Mouse (Mus musculus) heart, postnatal 14 days (tissue): Measurements from ENCODE around the gene Smim11. TPM values are rescaled to one million over a fixed set of nuclear protein-coding genes. Genes with fewer than 3 reads are reported as not detected.

Experiments used
- DNase-seq, 2 experiments: peaks; one replicate each; pipeline ENCODE4 v3.0.0; 2021 to 2022
- intact Hi-C: fragments of 180-260 bp; cut with DNase I; formaldehyde crosslinking; loops from one replicate; pipeline ENCODE4 v1.15.1; 2025
- total RNA-seq, 2 experiments: library from RNA; stranded (reverse); gene quantifications; 2 replicates each; pipeline ENCODE4 v1.2.3; 2021

Gene Smim11
- total RNA-seq, 2 experiments from 2014 or later: 54.2 to 57.5 TPM

- peak; percentile 15 to 55 for DNase-seq
- intact Hi-C loops: loop anchor here (2.0 kb wide), 1 partner anchor 23 kb away; no protein-coding TSS in a partner anchor
Measured at GRCm38 (mm10) chr16:92313953-92314741, 13.1 kb downstream of the Smim11 start.

- no peak for DNase-seq
- intact Hi-C loops: no loop called here
Measured at GRCm38 (mm10) chr16:92316049-92316738, 15.1 kb downstream of the Smim11 start.

- peak; percentile 62 to 70 for DNase-seq
- intact Hi-C loops: no loop called here
Measured at GRCm38 (mm10) chr16:92319353-92320109, 18.4 kb downstream of the Smim11 start.

DNA sequence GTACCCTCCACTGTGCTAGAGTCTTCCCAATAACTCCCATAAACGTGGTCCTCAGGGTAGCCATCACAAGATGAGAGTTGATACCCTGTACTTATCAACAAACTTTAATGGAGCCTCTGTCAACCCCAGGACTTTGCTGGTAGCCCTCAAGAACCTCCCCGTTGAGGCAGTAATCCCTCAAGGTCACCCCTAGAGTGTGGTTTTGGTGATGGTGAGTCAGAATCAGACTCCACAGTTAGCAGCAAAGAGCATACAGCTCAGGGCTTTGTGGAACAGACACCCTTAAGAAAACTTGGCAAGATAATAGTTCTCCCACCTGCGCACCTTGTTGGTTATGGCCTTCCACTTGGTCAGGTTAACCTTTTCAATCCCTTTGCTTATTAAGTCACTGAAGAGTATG is 19.3 kb downstream of the Smim11 start:
- no peak for DNase-seq
- intact Hi-C loops: no loop called here

DNA sequence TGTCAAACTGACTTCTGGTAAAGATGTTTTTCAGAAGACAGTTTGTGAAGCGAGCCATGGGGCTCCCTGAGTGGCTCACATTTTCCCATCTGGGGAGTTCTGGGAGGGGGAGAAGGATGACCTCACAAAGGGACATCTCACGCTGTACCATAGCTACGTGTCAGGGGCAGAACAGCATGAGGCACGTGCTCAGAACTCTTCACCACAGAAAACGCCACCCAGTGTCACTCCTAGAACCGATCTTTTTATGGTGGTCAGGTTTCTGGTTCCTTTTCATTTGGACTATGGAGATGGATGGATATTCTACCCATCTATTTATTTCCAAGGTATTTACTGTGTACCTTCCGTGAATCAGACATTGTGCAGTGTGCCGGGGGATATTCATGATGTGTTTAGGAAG is 20.3 kb downstream of the Smim11 start, which contains the start of gene Fam243:
TSS of gene Fam243 (minus strand) at position 101 of the 400 bp plus-strand sequence.
- no peak for DNase-seq

GRCm38 (mm10) chr16:92324309-92325061 is 23.4 kb downstream of the Smim11 start:
- DNase-seq: no peak
- intact Hi-C loops: no loop called here

More for the DNA sequence above, 20.3 kb downstream of the Smim11 start, which contains the start of gene Fam243:
- intact Hi-C loops: no loop called here

GRCm38 (mm10) chr16:92325062-92325406 is 23.9 kb downstream of the Smim11 start:
- intact Hi-C loops: no loop called here
- DNase-seq: no peak

DNA sequence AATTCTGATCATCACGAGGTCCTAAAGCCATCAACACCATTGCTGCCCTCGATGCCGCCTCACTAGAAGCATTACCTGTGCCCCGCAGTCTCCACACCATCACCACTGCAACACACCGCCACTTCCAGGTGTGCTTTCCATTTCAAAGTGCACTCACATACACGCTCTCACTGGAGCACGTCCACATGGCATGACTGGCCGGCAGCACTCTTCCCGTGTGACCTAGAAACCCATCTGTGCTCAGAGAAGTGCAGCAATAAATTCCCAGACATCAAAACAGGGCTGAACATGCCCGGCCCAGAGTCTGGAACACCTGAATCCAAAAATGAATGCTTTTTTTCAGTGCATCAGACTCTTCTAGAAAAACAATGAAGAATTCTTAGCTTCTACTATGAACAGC is 26.8 kb downstream of the Smim11 start:
- DNase-seq: no peak
- intact Hi-C loops: no loop called here

DNA sequence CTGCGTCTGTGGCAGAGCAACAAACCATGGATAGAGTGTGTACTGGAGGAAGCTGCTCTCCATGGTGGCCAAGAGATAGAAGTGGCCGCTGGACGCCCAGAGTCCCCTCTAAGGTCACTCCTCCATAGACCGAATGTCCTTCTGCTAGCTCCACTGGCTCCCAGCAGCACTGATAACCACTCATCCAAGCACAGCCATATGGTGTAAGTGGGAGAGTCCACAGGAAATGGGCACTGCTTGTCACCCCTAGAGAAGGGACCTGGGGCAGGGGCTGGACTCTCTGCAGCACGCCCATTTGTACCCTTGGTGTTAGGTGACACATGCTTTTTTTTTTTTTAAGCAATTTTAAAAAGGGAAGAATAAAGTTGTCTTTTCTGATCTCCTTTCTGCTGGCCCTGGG is 29.9 kb downstream of the Smim11 start:
- intact Hi-C loops: no loop called here
- DNase-seq: no peak

DNA sequence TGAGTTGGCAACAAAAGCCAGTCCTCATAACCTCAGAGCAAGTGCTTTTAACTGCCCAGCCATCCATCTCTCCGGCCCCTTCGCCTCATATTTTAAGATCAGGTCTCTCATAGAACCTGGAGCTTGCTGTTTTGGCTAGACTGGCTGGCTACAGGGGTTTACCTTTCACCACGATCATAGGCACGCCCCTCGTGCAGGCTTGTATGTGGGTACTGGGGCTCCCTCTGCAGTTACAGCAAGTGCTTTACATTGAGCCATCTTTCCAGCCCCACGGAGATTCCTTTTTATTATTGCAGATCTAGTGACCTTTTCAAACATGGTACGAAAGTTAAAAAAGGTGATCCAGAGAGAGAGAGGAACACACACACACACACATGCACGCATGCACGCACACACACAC is 33.5 kb downstream of the Smim11 start:
- no peak for DNase-seq
- intact Hi-C loops: no loop called here

- peak; percentile 73 to 85 for DNase-seq
- intact Hi-C loops: loop anchor here (2.0 kb wide), 1 partner anchor 21 kb away; no protein-coding TSS in a partner anchor
Measured at GRCm38 (mm10) chr16:92336280-92336679, 35.2 kb downstream of the Smim11 start.

DNA sequence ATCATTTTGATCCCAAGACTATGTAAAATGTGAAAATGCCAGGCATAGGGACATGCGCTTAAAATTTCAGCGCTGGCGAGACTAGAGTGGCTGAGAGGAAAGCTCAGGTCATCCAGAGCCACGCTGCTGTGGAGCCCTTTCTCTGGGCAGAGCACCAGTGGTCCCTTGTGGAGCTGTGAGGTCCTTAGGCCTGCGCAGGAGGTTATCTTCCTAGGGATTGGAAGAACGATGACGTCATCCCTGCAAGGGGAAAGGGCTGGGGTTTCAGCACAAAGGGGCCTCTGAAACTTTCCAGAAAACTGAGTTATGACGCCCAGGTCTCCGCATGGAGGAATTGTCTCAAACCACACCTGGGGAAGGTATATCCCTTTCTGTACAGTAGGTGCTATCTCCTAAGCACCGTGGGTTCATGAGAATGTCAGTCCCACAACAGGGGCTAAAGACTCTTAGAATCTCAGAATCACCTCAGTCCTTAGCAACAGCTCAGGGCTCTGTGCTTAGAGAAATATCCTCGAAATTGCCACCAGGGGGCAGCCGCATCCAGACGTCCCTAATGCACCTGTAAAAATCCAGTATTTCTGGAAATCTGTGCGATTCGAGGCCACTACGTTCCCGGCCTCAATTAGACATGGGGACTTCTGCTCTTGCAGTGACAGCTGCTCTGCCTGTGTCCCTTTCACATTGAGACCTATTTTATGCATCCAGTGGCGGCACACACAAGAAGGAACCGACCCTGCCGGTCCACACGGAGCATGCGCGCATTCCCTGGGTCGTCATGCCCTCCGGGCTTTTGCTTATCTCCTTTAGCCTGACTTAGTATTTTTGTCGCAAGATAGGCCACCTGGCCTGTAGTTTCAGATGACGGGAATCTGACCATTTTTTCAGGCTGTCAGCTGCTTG is 39.8 kb downstream of the Smim11 start:
- peak; percentile 72 to 77 for DNase-seq
- intact Hi-C loops: loop anchor here (2.0 to 5.0 kb wide), 2 partner anchors 118 to 136 kb away; no protein-coding TSS in a partner anchor

- intact Hi-C loops: no loop called here
- peak; percentile 55 to 70 for DNase-seq
Measured at GRCm38 (mm10) chr16:92345177-92345576, 44.1 kb downstream of the Smim11 start.

DNA sequence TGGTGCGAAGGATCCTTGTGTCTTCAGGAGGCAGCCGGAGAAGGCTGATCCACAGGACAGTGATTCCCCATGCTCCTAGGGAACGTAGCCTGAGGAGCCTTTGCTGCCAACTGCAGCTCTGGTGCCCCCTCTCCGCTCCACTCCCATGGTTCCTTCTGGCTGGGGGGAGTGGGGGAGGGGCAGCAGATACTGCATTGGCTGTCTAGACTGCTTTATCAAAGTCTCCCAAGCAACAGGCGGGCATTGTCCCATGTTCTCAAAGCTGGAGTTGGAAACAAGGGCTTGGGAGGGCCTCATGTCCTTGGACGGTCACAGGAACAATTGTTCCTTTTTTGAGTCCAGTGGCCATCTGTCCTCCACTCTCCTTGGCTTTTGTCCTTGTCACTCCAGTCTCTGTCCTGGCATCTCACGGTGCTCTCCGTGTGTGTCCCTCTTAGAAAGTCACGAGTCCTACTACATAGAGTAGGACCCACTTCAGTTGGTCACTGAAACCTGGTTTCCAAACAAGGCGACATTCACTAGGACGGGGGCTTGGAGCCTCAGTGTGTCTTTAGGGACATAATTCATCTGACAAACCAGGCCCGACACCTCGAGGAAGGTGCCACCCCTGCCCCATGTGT is 45.3 kb downstream of the Smim11 start:
- peak; percentile 74 to 85 for DNase-seq
- intact Hi-C loops: no loop called here

DNA sequence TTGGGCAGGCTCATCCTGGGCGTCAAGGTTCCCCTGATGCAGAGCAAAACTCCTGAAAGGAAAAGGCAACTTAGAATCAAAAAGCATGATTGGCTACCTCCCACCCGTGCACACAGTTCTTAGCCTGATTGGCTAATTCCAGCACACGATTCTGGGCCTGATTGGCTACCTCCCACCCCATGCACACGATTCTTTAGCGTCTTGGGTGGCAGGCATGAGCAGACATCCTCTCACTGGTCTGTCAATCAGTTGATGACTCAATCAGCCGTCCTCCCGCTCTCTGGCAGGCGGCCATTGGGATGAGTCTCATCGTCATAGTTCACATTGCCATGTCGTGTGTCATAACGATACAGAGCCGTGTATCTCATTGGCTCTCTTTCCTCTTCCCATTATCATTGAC is 47.9 kb downstream of the Smim11 start:
- DNase-seq: no peak
- intact Hi-C loops: no loop called here

GRCm38 (mm10) chr16:92353295-92353694 is 52.2 kb downstream of the Smim11 start:
- DNase-seq: no peak
- intact Hi-C loops: no loop called here

- intact Hi-C loops: no loop called here
- DNase-seq: no peak
Measured at GRCm38 (mm10) chr16:92353897-92354296, 52.8 kb downstream of the Smim11 start.

DNA sequence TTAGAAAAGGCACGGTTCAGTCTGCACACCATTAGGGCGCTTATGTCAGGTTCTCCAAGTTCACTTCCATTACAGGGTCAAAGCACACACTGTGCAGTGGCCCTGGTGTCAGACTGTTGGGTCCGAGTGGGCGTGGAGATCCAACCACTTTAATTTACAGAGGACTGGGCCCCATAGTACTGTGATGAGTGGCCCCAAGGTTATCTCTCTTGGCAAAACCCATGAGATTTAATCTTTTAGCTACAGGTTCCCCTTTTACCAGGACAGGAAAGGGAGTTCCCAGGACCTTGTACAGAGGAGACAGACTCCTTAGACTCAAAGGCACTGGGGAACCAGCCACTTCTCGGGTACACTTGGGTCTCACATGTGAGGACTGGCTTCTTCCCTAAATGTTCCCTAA is 54.3 kb downstream of the Smim11 start:
- intact Hi-C loops: no loop called here

GRCm38 (mm10) chr16:92355982-92356381 is 54.9 kb downstream of the Smim11 start:
- intact Hi-C loops: no loop called here
- DNase-seq: peak in 1 of 2 experiments; percentile 23

More for the DNA sequence above, 54.3 kb downstream of the Smim11 start:
- no peak for DNase-seq
